ENCODE assay signal across 10 mouse cellular contexts in genomic region chr7:109579585-109580307, GRCm38 (mm10).
DNase-seq lines count a peak whose midpoint lies in the region; ATAC-seq and TF ChIP-seq lines count a peak whose summit lies in the region.
"Had no signal": no experiment of that assay in that cellular context is flagged by ENCODE, and none has a peak within 500 bp of the region (broad histone marks: within the 10 kb centered on the region; RNA-seq: fewer than 3 reads in every experiment).

No protein-coding gene starts in this region.

- intact Hi-C loops in left cerebral cortex, adult 2 months (cut with DNase I): no loop called here

- WGBS in embryonic facial prominence, embryonic 12.5 days: 63% methylated on average over 6 of the region's 6 CpGs
- 26% methylated on average over 6 of the region's 6 CpGs for WGBS in hindbrain, embryonic 16.5 days
- WGBS in neural tube, embryonic 13.5 days: 13% methylated on average over 6 of the region's 6 CpGs

- H3K4me3 ChIP-seq in left cerebral cortex, adult 2 months: no peak overlapping the region
- no peak overlapping the region for H3K4me3 ChIP-seq in embryonic facial prominence, embryonic 12.5 days
- H3K4me3 ChIP-seq in hindbrain, embryonic 16.5 days (ENCODE audit: low read length): no peak overlapping the region
- H3K4me3 ChIP-seq in neural tube, embryonic 13.5 days: no peak overlapping the region

- no peak overlapping the region for H3K9ac ChIP-seq in embryonic facial prominence, embryonic 12.5 days
- no peak overlapping the region for H3K9ac ChIP-seq in hindbrain, embryonic 16.5 days (ENCODE audit: low read depth, low read length)
- no peak overlapping the region for H3K9ac ChIP-seq in neural tube, embryonic 13.5 days
- H3K9ac ChIP-seq: liver, postnatal 0 days had no signal

- no peak for TF ChIP-seq CTCF in left cerebral cortex, adult 2 months (IDR thresholded peaks at IDR 0.05)

- H3K9me3 ChIP-seq in embryonic facial prominence, embryonic 12.5 days: no peaks in the 10 kb centered on the region
- no peaks in the 10 kb centered on the region for H3K9me3 ChIP-seq in hindbrain, embryonic 16.5 days (ENCODE audit: control insufficient read depth, low read length)
- no peaks in the 10 kb centered on the region for H3K9me3 ChIP-seq in neural tube, embryonic 13.5 days

- ATAC-seq in embryonic facial prominence, embryonic 12.5 days (ENCODE audit: insufficient number of reproducible peaks, insufficient read depth, low FRiP score, low TSS enrichment): 0 out of 2 replicates have a peak, but pooled peaks have one; percentile 7
- peak; percentile 88 for ATAC-seq in hindbrain, embryonic 16.5 days
- ATAC-seq in neural tube, embryonic 13.5 days (ENCODE audit: low read depth): peak; percentile 91
- no peak for ATAC-seq in monocyte, adult 5-6 weeks (replicated peaks; ENCODE audit: insufficient number of reproducible peaks, low FRiP score, low TSS enrichment, poor library complexity, severe bottlenecking)
- ATAC-seq: liver, postnatal 0 days had no signal

- DNase-seq in left cerebral cortex, adult 2 months (ENCODE audit: extremely low spot score in 1 of 2, low spot score in 2 of 2): no peak
- no peak for DNase-seq in left cerebral cortex, adult 8-10 months (ENCODE audit: low spot score in 2 of 2)
- DNase-seq in adipocyte (ENCODE audit: low spot score): no peak
- no peak for DNase-seq in cerebellum, postnatal 4 days (ENCODE audit: low spot score in 2 of 2)
- DNase-seq: liver, postnatal 0 days; right cerebral cortex, postnatal 25 days had no signal

- H3K27ac ChIP-seq in left cerebral cortex, adult 2 months: peak overlapping the region; percentile 19; the same call in 1 of the 2 replicates
- peak overlapping the region; percentile 65 for H3K27ac ChIP-seq in embryonic facial prominence, embryonic 12.5 days
- peak overlapping the region; percentile 33; the same call in 1 of the 2 replicates for H3K27ac ChIP-seq in hindbrain, embryonic 16.5 days (ENCODE audit: low read depth, low read length)
- H3K27ac ChIP-seq in neural tube, embryonic 13.5 days (replicated peaks): peak overlapping the region; percentile 61

- H3K4me2 ChIP-seq in embryonic facial prominence, embryonic 12.5 days (replicated peaks): no peak overlapping the region
- no peak overlapping the region for H3K4me2 ChIP-seq in hindbrain, embryonic 16.5 days (ENCODE audit: low read length)
- H3K4me2 ChIP-seq in neural tube, embryonic 13.5 days: peak overlapping the region; percentile 3; the same call in 1 of the 2 replicates

- no peaks in the 10 kb centered on the region for H3K36me3 ChIP-seq in embryonic facial prominence, embryonic 12.5 days
- H3K36me3 ChIP-seq in hindbrain, embryonic 16.5 days (ENCODE audit: control insufficient read depth, insufficient read depth, low read length): no peaks in the 10 kb centered on the region
- no peaks in the 10 kb centered on the region for H3K36me3 ChIP-seq in neural tube, embryonic 13.5 days

- no peaks in the 10 kb centered on the region for H3K27me3 ChIP-seq in embryonic facial prominence, embryonic 12.5 days
- no peaks in the 10 kb centered on the region for H3K27me3 ChIP-seq in hindbrain, embryonic 16.5 days (replicated peaks; ENCODE audit: control insufficient read depth, insufficient read depth, low read length)
- H3K27me3 ChIP-seq in neural tube, embryonic 13.5 days: no peaks in the 10 kb centered on the region

- H3K4me1 ChIP-seq in embryonic facial prominence, embryonic 12.5 days: peaks cover 29% of the 10 kb centered on the region
- H3K4me1 ChIP-seq in hindbrain, embryonic 16.5 days (ENCODE audit: control insufficient read depth, insufficient read depth, low read depth, low read length): peaks cover 12% of the 10 kb centered on the region
- peaks cover 62% of the 10 kb centered on the region for H3K4me1 ChIP-seq in neural tube, embryonic 13.5 days (replicated peaks)
